Mouse (Mus musculus) induced T-regulatory cell, adult 2 months (primary cell): ENCODE results near the gene Zfp428.
"Not testable (repeated sequence)": the region's sequence is repeated elsewhere in the genome, so short reads cannot be mapped to it uniquely, and the experiment has no call there.

Experiments used
- DNase-seq: peaks from one replicate; pipeline ENCODE4 v3.0.0-alpha.2; 2012; ENCODE audit warnings: low read depth

The Zfp428 gene

DNA sequence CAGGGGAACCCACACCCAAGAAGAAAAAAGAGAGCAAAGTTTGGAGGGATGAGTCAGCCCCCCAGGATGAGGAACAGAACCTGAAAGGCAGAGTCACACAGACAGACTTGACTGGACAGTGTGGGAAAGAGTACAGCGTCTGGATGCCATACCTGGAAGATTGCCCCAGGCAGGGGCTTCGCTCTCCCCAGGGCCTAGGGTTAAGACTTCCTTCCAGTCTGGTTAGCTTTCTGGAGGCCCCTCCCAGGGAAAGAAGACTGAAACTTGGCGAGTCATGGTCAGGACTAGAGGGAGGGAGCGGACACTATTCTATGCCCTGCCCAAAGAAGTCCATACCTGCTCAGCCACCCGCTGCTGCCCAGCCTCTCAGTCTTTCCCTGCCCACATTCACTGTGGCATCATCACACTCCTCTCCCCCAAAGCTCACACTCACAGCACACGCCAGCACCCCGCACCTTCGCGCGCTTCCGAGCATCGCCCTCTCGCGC, 25.8 kb upstream of the Zfp428 start:
- no peak for DNase-seq

DNA sequence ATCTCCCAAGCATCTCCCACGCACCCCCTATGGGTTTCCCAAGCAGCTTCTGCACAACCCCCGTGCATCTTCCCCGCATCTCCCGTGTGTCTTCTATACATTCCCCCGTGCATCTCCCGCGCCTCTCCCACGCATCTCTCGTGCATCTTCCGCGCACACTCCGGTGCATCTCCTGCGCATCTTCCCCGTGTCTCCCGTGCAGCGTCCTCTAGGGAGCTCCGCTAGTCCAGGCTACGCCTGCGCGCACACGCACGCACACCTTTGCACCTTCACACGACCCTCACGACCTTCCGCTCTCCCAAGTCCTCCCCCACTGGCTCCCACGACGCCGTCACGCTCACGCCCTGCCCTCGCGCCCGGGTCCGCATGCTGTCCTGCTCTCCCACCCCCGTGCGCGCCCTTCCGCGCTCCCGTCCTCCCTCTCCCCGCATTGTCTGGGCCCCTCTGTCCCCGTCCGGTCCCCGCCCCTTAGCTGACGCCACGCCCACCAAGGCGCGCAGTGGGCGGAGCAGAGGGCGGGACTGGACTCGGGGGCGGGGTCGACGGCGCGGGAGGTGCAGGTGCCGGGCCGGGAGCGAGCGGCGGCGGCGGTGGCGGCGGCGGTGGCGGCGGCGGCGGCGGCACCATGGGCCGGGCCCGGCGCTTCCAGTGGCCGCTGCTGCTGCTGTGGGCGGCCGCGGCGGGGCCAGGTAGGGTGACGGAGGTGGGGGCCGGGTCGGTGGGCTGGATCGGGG, 25.2 kb upstream of the Zfp428 start, which contains the start of gene Cadm4:
TSS of gene Cadm4 (plus strand) at position 550 of the 734 bp plus-strand sequence.
- peak; percentile 85 for DNase-seq

DNA sequence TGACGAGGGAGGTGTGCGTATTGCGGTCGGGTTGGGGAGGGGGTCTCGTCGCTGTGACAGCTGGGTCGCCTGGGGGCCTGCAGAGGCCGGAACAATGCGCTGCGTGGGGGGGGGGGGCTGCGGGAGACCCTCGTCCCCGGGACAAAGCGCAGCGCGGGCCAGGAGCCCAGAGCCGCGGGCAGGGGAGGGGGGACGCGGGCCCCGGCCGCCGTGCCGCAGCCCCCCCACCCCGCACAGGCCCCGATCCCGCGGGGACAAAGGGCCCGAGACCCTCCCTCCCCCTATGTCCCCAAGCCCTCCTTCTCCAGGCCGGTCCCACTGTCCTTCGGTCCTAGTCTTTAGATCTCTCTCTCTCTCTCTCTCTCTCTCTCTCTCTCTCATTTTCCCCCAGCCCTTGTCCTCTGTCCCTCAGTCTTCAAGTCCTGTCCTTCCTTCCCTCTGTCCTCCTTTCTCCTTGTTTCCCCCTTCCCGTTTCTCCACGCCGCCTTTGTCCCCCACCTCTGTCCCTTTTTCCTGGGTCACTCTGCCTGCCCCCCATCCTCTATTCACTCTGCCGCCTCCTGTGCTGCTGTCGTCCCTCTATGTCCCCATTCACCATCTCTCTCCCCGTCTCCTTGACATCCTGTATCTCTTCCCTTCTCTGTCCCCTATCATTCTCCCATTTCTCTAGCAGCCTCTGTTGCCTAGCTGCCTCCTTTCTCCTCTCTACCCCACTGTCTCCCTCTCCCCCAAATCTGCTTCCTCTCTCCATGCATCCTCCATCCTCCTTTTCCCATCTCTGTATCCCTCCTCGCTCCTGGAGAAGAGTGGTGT, 24.4 kb upstream of the Zfp428 start:
- no peak for DNase-seq

DNA sequence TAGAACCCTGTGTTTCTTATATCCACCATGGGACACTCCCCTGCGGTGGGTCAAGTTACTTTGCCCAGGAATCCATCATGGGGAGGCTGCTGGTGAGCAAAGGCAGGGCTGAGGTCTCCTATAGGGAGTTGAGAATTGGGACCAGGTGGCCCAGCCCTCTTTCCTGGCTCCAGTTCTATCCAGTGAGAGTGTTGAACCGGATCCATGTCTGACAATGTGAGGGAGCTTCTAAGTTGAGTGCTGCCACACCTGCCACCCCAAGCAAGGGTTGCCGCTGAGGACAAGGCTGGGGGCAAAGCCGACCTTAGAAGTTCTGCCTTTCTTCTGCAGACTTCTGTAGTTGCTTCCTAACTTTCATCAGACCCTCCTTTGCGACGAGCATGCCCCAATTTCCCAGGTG, 23.5 kb upstream of the Zfp428 start:
- DNase-seq, result not testable (repeated sequence)

DNA sequence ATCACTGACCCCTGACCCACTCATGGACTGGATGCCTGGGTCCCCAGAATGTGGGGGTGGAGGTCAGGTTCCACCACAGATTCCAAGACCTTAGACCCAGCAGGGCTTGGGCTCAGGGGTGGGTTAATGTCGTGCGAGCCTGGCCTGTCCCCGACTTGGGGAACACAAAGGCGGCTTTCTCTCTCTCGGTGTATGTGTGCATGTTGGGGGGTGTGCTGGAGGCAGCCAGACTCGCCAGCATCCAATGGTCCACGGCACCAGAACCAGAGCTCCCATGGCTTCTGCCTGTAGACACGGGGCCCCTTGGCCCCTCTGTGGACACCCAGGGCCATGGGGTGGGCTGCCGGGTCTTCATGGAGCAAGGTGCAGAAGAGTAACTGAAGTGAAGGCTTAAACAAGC, 21.3 kb upstream of the Zfp428 start:
- no peak for DNase-seq

DNA sequence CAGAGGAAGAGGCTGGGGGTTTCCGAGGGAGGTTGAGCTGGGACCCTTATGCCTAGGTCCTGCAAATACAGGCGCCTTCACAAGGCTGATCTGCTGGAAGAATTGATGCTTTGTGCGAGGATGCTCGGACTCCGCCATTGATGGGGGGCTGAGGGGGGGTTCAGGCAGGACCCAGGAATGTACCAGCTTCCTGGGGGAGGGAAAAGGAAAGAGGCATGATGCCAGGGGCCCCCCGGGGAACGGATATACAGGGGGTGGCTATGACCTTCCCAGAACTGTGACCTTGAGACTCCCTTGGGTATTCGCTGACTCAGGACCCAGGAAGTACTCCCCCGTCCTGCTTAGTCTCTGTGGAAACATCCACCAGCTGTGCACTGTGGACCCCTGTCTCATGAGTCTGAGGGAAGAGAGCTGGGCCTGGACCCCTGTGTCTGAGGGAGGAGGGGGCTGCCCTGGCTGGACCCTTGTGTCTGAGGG, 20.1 kb upstream of the Zfp428 start:
- DNase-seq, result no peak

DNA sequence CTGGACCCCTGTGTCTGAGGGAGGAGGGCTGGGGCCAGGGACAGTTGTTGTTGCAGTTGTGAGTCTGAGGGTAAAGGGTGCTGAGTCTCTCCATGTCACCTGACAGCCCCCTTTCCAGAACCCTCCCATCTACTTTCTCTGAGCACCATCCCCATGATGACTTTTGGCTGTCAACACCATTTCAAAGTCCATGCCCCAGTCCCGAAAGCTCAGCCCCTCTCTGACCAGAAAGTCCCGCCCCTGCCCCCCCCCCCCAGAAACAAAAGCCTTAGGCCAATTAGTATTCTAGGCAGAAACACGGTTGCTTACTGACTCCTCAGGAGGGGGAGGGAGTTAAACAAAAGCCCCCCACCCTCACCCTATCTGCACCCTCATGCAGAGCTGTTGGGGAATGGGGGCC, 19.4 kb upstream of the Zfp428 start:
- no peak for DNase-seq

DNA sequence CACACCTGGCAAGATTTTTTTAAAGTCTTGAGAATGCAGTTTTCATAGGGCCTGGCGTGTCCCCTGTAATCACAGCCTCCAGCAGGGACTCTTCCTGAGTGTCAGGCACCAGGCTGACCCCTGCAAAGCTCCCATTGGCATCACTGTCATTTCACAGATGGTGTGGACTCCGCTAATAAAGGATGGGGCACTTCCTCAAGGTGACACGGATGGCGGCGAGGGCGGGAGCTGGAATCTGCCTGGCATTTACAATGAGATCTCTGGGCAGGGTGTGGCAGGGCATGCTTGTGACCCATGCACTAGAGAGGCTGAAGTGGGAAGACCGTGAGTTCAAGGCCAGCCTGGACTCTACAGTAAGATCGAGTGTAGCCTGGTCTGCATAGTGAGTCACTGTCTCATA, 18.5 kb upstream of the Zfp428 start:
- no peak for DNase-seq

DNA sequence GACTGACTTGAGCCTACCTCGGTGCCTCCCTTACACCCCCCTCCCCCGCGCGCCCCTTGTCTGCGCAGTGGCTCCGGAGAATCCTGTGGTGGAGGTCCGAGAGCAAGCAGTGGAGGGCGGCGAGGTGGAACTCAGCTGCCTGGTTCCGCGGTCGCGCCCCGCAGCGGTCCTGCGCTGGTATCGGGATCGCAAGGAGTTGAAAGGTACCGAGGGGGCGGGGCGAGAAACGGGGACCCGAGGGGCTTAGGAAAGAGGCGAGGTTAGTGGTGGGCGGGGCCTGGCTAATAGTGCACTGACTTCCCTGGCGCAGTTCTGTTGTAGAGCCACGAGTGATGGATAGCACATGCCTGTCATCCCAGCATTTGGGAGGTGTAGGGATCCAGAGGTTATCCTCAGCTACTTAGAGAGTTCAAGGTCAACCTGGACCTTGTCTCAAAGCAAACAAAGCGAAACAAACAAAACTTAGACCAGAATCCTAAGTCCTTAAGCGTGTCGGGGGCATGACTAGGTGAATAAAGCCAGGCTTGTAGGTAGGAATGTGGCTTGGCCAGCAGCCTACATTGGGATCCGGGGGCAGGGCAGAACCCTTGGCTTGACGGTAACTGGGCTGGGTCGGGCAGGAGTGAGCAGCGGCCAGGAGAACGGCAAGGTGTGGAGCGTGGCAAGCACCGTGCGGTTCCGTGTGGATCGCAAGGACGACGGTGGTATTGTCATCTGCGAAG, 6.8 kb upstream of the Zfp428 start:
- DNase-seq, result no peak

DNA sequence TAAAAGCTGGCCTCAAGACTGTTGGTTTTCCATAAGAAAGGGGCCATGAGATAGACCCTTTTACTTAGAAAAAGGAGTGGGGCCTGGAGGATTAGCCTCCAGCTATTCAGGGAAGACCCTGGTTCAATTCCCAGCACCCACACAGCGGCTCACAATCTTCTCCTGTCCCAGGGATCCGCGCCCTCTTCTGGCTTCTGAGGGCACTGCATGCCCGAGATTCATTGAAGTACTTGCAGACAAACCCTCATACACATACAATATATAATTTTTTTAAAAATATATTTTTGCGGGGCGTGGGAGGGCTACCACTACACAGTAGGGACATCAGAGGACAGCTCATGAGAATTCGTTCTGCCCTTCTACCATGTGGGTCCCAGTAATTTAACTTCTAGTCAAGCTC, 5.9 kb upstream of the Zfp428 start:
- peak; percentile 71 for DNase-seq

DNA sequence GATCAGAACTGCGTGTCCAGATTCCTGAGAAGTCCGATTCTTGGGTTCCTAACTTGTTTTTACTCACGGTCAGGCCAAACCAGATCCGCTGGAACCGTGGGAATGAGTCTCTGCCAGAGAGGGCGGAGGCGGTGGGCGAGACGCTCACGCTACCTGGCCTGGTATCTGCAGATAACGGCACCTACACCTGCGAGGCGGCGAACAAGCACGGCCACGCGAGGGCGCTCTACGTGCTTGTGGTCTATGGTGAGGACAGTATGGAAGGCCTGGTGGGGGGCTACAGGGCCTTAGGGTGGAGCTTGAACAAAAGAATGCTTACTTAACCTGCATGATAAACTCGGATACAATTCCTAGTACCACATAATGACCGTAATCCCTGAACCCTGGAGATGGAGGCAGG, 5.3 kb upstream of the Zfp428 start:
- DNase-seq, result peak; percentile 44

DNA sequence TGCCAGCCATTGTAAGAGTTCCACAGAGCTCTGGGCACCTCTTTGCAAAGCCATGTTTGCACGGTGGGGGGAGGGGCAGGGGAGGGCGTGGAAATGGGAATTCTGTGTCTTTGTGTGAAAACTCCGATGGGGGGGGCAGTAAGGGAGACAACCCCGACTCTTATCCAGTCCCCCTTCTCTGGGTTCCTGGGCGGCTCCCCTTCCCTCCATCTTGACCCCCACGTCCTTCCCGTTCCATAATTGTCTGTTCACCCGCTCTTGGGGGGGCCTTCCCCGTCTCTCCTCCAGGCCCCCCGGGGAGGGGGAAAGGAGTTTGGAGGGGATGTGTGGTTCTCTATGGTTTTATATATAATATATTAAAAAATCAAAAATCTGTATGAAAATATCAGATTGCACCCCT, 2.8 kb upstream of the Zfp428 start:
- DNase-seq, result no peak

DNA sequence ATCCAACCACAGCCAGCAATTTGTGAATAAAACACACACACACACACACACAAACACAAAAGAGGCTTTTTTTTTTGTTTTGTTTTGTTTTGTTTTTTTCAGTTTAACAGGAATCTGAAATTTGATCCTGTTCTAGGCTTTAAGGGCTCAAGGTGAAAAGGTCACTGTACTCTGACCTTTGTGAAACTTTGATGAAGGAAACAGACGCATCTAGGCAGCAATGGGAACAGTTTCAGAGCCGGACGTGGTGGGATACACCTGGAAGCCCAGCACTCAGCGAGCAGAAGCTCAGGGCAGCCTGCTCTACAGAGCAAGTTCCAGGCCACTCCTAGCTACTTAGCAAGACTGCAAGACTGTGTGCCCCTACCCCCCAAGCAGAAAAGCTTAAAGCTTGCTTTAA, 1.9 kb upstream of the Zfp428 start:
- DNase-seq, result no peak

DNA sequence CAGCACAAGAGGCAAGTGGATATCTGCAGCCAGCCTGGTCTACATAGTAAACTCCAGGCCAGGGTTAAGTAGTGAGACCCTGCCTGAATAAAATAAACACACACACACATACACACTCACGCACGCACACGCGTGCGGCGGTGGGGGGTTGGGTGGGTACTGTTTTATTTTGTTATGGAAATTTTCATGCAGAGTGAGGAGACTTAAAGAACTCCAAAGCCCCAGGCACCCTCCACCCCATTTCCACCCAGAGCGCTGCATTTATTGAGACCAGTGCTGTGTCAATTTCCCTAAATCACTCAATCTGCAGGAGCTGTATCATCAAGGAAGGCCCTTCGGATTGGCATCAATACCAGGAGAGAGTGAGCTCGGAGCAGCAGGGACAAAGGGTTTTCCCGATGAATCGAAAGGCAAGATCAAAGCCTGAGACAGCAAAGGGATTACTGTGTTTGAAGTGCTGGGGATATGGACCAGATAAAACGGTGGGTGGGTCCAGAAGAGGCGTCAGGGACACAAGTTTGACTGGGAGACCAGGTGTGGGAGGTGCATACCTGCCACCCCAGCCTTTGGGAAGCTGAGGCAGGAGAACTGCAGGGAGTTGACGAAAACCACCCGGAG, 1.2 kb upstream of the Zfp428 start:
- no peak for DNase-seq

DNA sequence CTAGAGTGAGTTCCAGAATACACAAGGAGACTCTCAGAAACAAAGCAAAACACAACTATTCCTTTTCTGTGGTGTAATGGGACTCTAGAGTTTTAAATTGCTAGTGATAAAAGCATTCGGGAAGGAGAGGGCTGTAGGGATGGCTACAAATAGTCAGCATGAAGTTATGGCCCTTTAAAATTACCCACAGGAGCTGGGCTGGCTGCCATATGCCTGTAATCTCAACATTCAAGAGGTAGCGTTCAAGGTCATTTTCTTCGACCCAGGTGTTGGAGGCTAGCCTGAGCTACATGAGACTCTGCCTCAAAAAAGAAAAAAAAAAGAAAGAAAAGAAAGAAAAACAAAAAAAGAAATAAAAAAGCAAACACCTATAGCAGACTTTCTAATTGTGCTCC, 744 bp upstream of the Zfp428 start:
- DNase-seq, result no peak

DNA sequence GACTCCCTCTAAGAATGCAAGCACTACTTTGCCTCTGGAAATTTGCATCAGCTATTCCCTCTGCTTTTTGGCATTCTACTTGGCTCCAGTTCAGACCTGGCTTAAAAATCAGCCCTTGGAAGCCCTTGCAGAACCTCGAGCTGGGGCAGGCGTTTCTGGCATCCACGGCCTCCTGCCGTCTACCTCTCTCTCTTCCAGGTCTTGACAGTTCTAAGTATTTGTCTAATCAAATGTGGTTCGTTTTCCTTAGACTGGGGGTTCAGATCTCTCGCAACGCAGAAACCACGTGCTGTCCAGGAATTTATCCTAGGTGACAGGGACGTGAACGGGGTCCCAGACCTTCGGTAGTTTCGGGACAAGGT, 349 bp upstream of the Zfp428 start:
- DNase-seq, result no peak

DNA sequence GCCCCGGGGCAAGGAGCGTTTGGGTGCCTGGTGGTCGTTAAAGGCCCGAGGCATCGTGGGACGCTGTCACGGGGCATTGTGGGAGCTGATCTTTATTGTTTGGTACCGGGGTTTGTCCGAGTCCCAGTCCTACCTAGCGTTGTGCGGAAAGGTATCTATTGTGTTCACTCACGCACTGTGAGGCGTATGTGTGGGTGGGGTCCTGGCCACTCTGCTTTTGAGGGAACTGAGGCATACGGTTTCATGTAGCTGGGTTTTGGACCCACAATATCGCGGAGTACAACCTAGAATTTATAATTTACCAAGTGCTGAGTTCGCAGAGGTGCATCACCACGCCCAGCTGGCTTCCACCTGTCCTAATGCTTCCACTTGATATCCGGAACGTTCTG, 914 bp downstream of the Zfp428 start:
- no peak for DNase-seq

DNA sequence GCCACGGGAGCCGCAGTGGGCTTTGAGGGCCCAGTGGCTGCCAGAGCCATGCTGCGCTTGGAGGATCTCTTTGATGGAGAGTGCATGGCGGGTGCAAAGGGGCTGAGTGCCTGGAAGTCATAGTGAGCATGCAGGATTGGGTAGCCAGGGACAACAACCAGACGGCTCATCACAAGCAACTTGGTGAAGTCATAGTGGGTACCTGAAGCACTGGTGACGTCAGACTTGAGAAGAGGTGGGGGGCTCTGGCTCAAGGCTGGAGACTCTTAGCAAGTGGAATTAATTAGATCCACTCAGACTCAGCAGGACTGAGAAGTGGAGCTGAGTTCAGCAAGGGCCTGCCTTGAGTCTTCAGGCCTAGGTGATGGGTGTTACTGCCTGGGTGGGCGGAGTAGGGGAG, 5.5 kb downstream of the Zfp428 start, which contains the start of gene AC161166.1:
TSS of gene AC161166.1 (minus strand) at position 101 of the 400 bp plus-strand sequence.
- no peak for DNase-seq

DNA sequence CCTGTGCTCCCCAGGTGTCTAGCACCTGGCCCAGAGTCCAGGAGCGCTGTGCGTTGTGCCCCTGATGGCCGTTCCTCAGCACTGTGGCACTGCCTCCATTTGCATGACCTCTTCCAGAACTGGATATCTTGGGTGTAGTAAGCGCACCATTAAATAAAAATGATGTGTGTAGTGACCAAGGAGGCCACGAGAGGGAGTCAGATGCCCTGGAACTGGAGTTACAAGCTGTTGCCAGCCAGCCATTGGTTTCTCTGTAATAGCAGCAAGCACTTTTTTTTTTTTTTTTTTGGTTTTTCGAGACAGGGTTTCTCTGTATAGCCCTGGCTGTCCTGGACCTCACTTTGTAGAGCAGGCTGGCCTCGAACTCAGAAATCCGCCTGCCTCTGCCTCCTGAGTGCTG, 9.5 kb downstream of the Zfp428 start:
- peak; percentile 33 for DNase-seq

DNA sequence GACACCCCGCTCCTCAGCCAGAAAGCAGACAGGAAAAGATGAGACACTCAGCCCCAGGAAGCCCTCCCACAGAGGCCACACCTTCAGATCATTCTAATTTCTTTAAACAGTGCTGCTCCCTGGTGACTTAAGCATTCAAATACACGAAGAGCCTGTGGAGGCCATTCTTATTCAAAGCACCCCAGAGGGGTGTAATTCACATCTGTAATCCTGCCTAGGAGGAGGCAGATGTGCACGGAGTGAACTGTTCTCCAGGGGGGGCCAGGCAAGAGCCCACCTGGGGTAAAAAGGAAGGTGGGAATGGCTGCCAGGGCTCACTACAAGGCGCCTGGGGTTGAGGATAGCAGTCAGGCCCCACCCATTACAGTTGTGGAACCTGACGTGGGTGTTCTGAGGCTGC, 10.3 kb downstream of the Zfp428 start:
- DNase-seq, result peak; percentile 24

DNA sequence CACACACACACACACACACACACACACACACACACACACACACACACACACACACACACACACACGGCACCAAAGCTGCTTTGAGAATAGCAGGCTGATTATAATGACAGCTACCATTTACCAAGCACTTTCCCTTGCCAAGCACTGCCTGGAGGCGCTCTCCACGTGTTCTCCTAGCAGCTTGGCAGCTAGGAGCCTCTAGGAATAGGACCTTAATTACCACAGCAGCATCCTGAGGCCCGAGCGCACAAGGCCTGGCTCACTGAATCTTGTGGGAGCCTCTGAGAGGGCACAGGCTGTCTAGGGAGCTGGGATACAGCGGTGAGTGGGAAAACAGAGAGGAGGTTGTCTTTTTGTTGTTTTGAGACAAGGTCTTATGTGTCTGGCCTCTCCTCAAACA, 10.8 kb downstream of the Zfp428 start:
- no peak for DNase-seq

DNA sequence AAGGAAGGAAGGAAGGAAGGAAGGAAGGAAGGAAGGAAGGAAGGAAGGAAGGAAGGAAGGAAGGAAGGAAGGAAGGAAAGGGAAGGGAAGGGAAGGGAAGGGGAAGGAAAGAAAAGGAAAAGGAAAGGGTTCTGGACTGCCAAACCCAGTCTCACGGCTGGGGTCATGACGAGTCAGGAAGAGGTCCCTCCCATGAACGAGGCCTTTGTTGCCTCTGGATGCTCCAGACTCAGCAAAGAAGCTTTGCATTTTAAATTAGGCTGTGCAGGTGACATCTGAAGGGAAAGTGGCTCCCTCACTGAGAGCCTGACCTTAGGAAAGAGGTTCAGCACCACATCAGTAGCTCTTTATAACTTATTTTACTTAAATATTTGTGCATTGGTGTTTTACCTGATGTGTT, 12.3 kb downstream of the Zfp428 start:
- DNase-seq, result no peak
